Mouse (Mus musculus): ENCODE results near the gene Aak1. TPM values are rescaled to one million over a fixed set of nuclear protein-coding genes. Genes with fewer than 3 reads are reported as not detected.

Aak1 gene
- polyA plus RNA-seq, 1 experiment from 2014 or later, result 2.2 TPM

- TF ChIP-seq CTCF (IDR thresholded peaks at IDR 0.05; ENCODE audit: low read depth) (no peak), EP300 (IDR thresholded peaks at IDR 0.05; ENCODE audit: low read depth) (no peak)
- Histone ChIP-seq H3K27ac (ENCODE audit: low read depth) (peak overlapping the region; percentile 97), H3K9me3 (ENCODE audit: low read length) (no peaks in the 10 kb centered on the region), H3K36me3 (replicated peaks; ENCODE audit: insufficient read depth, low read length) (peaks cover 12% of the 10 kb centered on the region), H3K27me3 (ENCODE audit: insufficient read depth, low read length) (no peaks in the 10 kb centered on the region), H3K9ac (replicated peaks) (peak overlapping the region; percentile 99), H3K4me1 (ENCODE audit: insufficient read depth) (peaks cover 12% of the 10 kb centered on the region), H3K4me3 (ENCODE audit: low read depth, low read length) (peak overlapping the region; percentile 98), H3K4me2 (ENCODE audit: low read depth, low read length) (peak overlapping the region; percentile 96)
- under 1% methylated on average over 36 of the region's 36 CpGs for WGBS (ENCODE audit: insufficient replicate concordance)
- DNase-seq, result peak; percentile 96
- peak; percentile 97 for ATAC-seq
These were observed 160.5 kb downstream of the Aak1 start for GRCm38 (mm10) chr6:87009692-87010328.

- TF ChIP-seq EP300 (IDR thresholded peaks at IDR 0.05; ENCODE audit: low read depth) (no peak), CTCF (IDR thresholded peaks at IDR 0.05; ENCODE audit: low read depth) (peak; percentile 75)
- WGBS (ENCODE audit: insufficient replicate concordance), result 55% methylated on average over 4 of the region's 4 CpGs
- DNase-seq (peak; percentile 57), ATAC-seq (no peak)
- Histone ChIP-seq H3K4me1 (ENCODE audit: insufficient read depth) (no peaks in the 10 kb centered on the region), H3K4me2 (ENCODE audit: low read depth, low read length) (no peak overlapping the region), H3K27ac (ENCODE audit: low read depth) (no peak overlapping the region), H3K4me3 (ENCODE audit: low read depth, low read length) (no peak overlapping the region), H3K27me3 (ENCODE audit: insufficient read depth, low read length) (no peaks in the 10 kb centered on the region), H3K36me3 (replicated peaks; ENCODE audit: insufficient read depth, low read length) (peaks cover 54% of the 10 kb centered on the region), H3K9me3 (ENCODE audit: low read length) (peaks cover 2% of the 10 kb centered on the region; the same call in 1 of the 2 replicates), H3K9ac (replicated peaks) (no peak overlapping the region)
These were observed 167.6 kb downstream of the Aak1 start for GRCm38 (mm10) chr6:87016916-87017315.

- TF ChIP-seq CTCF (IDR thresholded peaks at IDR 0.05; ENCODE audit: low read depth) (no peak), EP300 (IDR thresholded peaks at IDR 0.05; ENCODE audit: low read depth) (no peak)
- no peak overlapping the region for H3K27ac ChIP-seq (ENCODE audit: low read depth)
- H3K9ac ChIP-seq (replicated peaks), result no peak overlapping the region
- ATAC-seq (no peak), DNase-seq (no peak)
- H3K27me3 ChIP-seq (ENCODE audit: insufficient read depth, low read length), result no peaks in the 10 kb centered on the region
- 89% methylated on average over 8 of the region's 8 CpGs for WGBS (ENCODE audit: insufficient replicate concordance)
- no peak overlapping the region for H3K4me3 ChIP-seq (ENCODE audit: low read depth, low read length)
- H3K4me2 ChIP-seq (ENCODE audit: low read depth, low read length), result no peak overlapping the region
- no peaks in the 10 kb centered on the region for H3K4me1 ChIP-seq (ENCODE audit: insufficient read depth)
- peaks cover 2% of the 10 kb centered on the region; the same call in 1 of the 2 replicates for H3K9me3 ChIP-seq (ENCODE audit: low read length)
- peaks cover 57% of the 10 kb centered on the region for H3K36me3 ChIP-seq (replicated peaks; ENCODE audit: insufficient read depth, low read length)
These were observed 169.6 kb downstream of the Aak1 start for GRCm38 (mm10) chr6:87018874-87019273.

GRCm38 (mm10) chr6:87021791-87022190, 172.5 kb downstream of the Aak1 start:
- H3K9ac ChIP-seq (replicated peaks), result no peak overlapping the region
- ATAC-seq (no peak), DNase-seq (no peak)
- peaks cover 2% of the 10 kb centered on the region; the same call in 1 of the 2 replicates for H3K9me3 ChIP-seq (ENCODE audit: low read length)
- WGBS (ENCODE audit: insufficient replicate concordance), result 94% methylated on average over 12 of the region's 12 CpGs
- no peak overlapping the region for H3K4me3 ChIP-seq (ENCODE audit: low read depth, low read length)
- peaks cover under 1% of the 10 kb centered on the region; the same call in 1 of the 2 replicates for H3K4me1 ChIP-seq (ENCODE audit: insufficient read depth)
- no peak overlapping the region for H3K27ac ChIP-seq (ENCODE audit: low read depth)
- peaks cover 57% of the 10 kb centered on the region for H3K36me3 ChIP-seq (replicated peaks; ENCODE audit: insufficient read depth, low read length)
- no peak for TF ChIP-seq EP300 (IDR thresholded peaks at IDR 0.05; ENCODE audit: low read depth)
- TF ChIP-seq CTCF (IDR thresholded peaks at IDR 0.05; ENCODE audit: low read depth), result no peak
- H3K4me2 ChIP-seq (ENCODE audit: low read depth, low read length), result no peak overlapping the region
- no peaks in the 10 kb centered on the region for H3K27me3 ChIP-seq (ENCODE audit: insufficient read depth, low read length)

- Histone ChIP-seq H3K27ac (ENCODE audit: low read depth) (peak overlapping the region; percentile 62; the same call in 1 of the 2 replicates), H3K27me3 (ENCODE audit: insufficient read depth, low read length) (no peaks in the 10 kb centered on the region), H3K4me2 (ENCODE audit: low read depth, low read length) (no peak overlapping the region), H3K36me3 (replicated peaks; ENCODE audit: insufficient read depth, low read length) (peaks cover 20% of the 10 kb centered on the region), H3K4me1 (ENCODE audit: insufficient read depth) (peaks cover 8% of the 10 kb centered on the region; the same call in 1 of the 2 replicates), H3K9me3 (ENCODE audit: low read length) (no peaks in the 10 kb centered on the region), H3K4me3 (ENCODE audit: low read depth, low read length) (no peak overlapping the region), H3K9ac (replicated peaks) (no peak overlapping the region)
- WGBS (ENCODE audit: insufficient replicate concordance), result 34% methylated on average over 7 of the region's 7 CpGs
- TF ChIP-seq EP300 (IDR thresholded peaks at IDR 0.05; ENCODE audit: low read depth) (peak; percentile 45; the same call in 1 of the 2 replicates), CTCF (IDR thresholded peaks at IDR 0.05; ENCODE audit: low read depth) (no peak)
- DNase-seq (peak; percentile 53), ATAC-seq (peak; percentile 54)
These were observed 177.7 kb downstream of the Aak1 start for GRCm38 (mm10) chr6:87026980-87027379.

- H3K27ac ChIP-seq (ENCODE audit: low read depth), result no peak overlapping the region
- H3K9ac ChIP-seq (replicated peaks), result no peak overlapping the region
- no peak overlapping the region for H3K4me3 ChIP-seq (ENCODE audit: low read depth, low read length)
These were observed 179.6 kb downstream of the Aak1 start for GRCm38 (mm10) chr6:87028881-87029280.

More at GRCm38 (mm10) chr6:87028881-87029280, 179.6 kb downstream of the Aak1 start:
- no peak for ATAC-seq
- H3K9me3 ChIP-seq (ENCODE audit: low read length), result no peaks in the 10 kb centered on the region
- H3K4me2 ChIP-seq (ENCODE audit: low read depth, low read length), result no peak overlapping the region
- TF ChIP-seq EP300 (IDR thresholded peaks at IDR 0.05; ENCODE audit: low read depth), result no peak
- no peak for TF ChIP-seq CTCF (IDR thresholded peaks at IDR 0.05; ENCODE audit: low read depth)
- DNase-seq, result no peak
- peaks cover 8% of the 10 kb centered on the region; the same call in 1 of the 2 replicates for H3K4me1 ChIP-seq (ENCODE audit: insufficient read depth)
- H3K27me3 ChIP-seq (ENCODE audit: insufficient read depth, low read length), result no peaks in the 10 kb centered on the region
- peaks cover 8% of the 10 kb centered on the region for H3K36me3 ChIP-seq (replicated peaks; ENCODE audit: insufficient read depth, low read length)

Measured in liver, postnatal 0 days (tissue).